Mouse (Mus musculus): ENCODE measurements at regions not wholly inside any gene's neighbourhood (a gene's known extent, or its start where the extent isn't known, plus 50 kb on each side); places are given as distances from the start of the nearest gene placed in this dataset.
A peak's percentile ranks its signal among the peaks of the same experiment; 100 is the strongest.

DNA sequence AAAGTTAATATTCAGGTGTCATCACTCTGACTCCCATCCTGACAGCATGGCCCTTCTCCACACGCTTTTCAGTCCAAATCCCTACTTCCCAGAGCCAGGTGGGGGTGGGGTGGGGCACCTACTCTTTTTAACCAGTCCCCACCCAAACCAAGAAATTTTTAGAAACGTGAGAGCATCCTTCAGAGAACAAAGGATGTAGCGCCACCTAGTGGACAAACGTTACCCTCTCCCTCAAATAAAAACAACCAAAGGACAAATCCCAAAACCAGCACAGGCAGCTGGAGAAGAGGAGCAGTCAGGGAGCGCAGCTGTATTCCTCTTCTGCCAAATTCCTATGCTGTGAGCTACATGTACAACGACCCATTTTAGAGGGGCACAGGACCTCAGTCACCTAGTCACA is 544.7 kb upstream of the Map3k7 start:
- Histone ChIP-seq H3K36me3 (ENCODE audit: control insufficient read depth, insufficient read depth, low read length) (no peaks in the 10 kb centered on the region), H3K27me3 (ENCODE audit: control insufficient read depth, insufficient read depth, low read length) (no peaks in the 10 kb centered on the region), H3K27ac (replicated peaks; ENCODE audit: insufficient read depth, low read depth, low read length) (no peak overlapping the region), H3K4me3 (ENCODE audit: insufficient read depth, low read depth, low read length) (no peak overlapping the region), H3K4me1 (ENCODE audit: control insufficient read depth, insufficient read depth, low read length) (no peaks in the 10 kb centered on the region), H3K9ac (ENCODE audit: low read depth, low read length) (no peak overlapping the region), H3K79me2 (ENCODE audit: control insufficient read depth, insufficient read depth, low read length) (no peaks in the 10 kb centered on the region)
- 11% methylated on average over 6 of the region's 6 CpGs for WGBS
- no peak for TF ChIP-seq POLR2A (IDR thresholded peaks at IDR 0.05; ENCODE audit: extremely low read depth, insufficient read depth, low read length)
- peak; percentile 19; the same call in 1 of the 2 replicates for TF ChIP-seq CTCF (IDR thresholded peaks at IDR 0.05; ENCODE audit: low read depth, low read length)
- DNase-seq (ENCODE audit: extremely low read depth, low read depth, low spot score), result peak; percentile 26

DNA sequence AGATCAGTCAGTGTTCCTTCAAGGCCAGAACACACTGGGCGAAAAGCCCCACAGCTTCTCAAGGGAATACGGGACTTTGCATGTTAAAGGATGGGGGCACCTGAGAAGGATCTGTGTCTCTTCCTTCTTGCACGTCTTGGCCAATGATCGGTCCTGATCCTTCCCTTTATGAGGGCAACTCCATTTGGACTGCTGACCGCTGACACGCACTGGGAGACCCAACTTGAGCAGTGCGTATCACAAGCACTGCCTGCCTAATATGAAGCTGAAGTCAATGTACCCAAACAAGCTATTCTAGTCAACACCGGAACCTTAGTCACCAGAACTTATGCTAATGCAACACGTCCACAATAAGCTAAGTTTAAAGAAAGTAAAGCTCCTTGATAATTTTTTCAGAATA is 543.7 kb upstream of the Map3k7 start:
- Histone ChIP-seq H3K9ac (ENCODE audit: low read depth, low read length) (no peak overlapping the region), H3K79me2 (ENCODE audit: control insufficient read depth, insufficient read depth, low read length) (no peaks in the 10 kb centered on the region), H3K27ac (replicated peaks; ENCODE audit: insufficient read depth, low read depth, low read length) (no peak overlapping the region), H3K27me3 (ENCODE audit: control insufficient read depth, insufficient read depth, low read length) (no peaks in the 10 kb centered on the region), H3K4me1 (ENCODE audit: control insufficient read depth, insufficient read depth, low read length) (no peaks in the 10 kb centered on the region), H3K36me3 (ENCODE audit: control insufficient read depth, insufficient read depth, low read length) (no peaks in the 10 kb centered on the region), H3K4me3 (ENCODE audit: insufficient read depth, low read depth, low read length) (no peak overlapping the region)
- WGBS, result 83% methylated on average over 9 of the region's 9 CpGs
- no peak for DNase-seq (ENCODE audit: extremely low read depth, low read depth, low spot score)
- TF ChIP-seq POLR2A (IDR thresholded peaks at IDR 0.05; ENCODE audit: extremely low read depth, insufficient read depth, low read length) (no peak), CTCF (IDR thresholded peaks at IDR 0.05; ENCODE audit: low read depth, low read length) (no peak)

DNA sequence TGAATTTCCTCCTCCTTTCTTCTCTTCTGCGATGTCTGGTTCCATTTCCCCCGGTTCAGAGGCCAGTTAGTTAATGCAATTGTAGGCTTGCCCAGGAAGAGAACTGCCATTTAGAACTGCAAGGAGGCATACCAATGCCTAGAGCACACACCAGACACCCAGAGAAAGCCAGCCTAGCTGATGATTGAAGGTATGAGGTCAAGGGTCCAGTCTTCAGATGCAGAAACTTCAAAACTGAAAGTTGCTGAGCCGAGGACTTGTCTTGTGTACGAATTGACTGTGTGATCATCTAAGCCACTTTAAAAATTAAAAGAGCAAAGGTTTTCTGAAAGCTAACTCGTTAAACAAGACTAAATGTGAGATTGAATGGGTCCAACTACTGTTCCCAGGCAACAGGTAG is 542.5 kb upstream of the Map3k7 start:
- TF ChIP-seq POLR2A (IDR thresholded peaks at IDR 0.05; ENCODE audit: extremely low read depth, insufficient read depth, low read length), result no peak
- TF ChIP-seq CTCF (IDR thresholded peaks at IDR 0.05; ENCODE audit: low read depth, low read length), result no peak
- H3K4me1 ChIP-seq (ENCODE audit: control insufficient read depth, insufficient read depth, low read length), result peaks cover 3% of the 10 kb centered on the region; the same call in 1 of the 2 replicates
- H3K27ac ChIP-seq (replicated peaks; ENCODE audit: insufficient read depth, low read depth, low read length), result no peak overlapping the region
- H3K27me3 ChIP-seq (ENCODE audit: control insufficient read depth, insufficient read depth, low read length), result no peaks in the 10 kb centered on the region
- H3K9ac ChIP-seq (ENCODE audit: low read depth, low read length), result no peak overlapping the region
- no peak for DNase-seq (ENCODE audit: extremely low read depth, low read depth, low spot score)
- WGBS, result 72% methylated on average over 5 of the region's 5 CpGs
- no peaks in the 10 kb centered on the region for H3K79me2 ChIP-seq (ENCODE audit: control insufficient read depth, insufficient read depth, low read length)
- H3K36me3 ChIP-seq (ENCODE audit: control insufficient read depth, insufficient read depth, low read length), result no peaks in the 10 kb centered on the region
- no peak overlapping the region for H3K4me3 ChIP-seq (ENCODE audit: insufficient read depth, low read depth, low read length)

DNA sequence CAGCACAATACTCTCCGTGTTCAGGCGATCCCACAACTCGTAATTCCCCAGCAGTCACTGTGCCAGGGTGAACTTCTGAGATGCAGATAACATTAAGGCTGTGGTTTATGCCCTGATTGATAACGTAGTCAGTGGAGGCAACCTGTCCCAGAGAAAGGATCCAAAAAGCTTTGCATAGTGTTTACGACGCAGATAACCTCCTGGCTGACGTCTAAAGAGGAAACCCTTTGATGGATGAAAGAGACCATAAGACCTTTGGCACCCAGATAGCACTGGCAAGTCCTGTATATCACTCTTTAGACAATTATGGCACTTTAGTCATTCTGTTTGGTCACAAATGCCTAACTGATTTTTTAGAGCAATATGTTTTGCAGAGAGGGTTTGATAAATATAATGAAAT is 538.8 kb upstream of the Map3k7 start:
- Histone ChIP-seq H3K9ac (ENCODE audit: low read depth, low read length) (no peak overlapping the region), H3K4me1 (ENCODE audit: control insufficient read depth, insufficient read depth, low read length) (peaks cover 3% of the 10 kb centered on the region; the same call in 1 of the 2 replicates), H3K27me3 (ENCODE audit: control insufficient read depth, insufficient read depth, low read length) (no peaks in the 10 kb centered on the region), H3K36me3 (ENCODE audit: control insufficient read depth, insufficient read depth, low read length) (no peaks in the 10 kb centered on the region), H3K79me2 (ENCODE audit: control insufficient read depth, insufficient read depth, low read length) (no peaks in the 10 kb centered on the region), H3K27ac (replicated peaks; ENCODE audit: insufficient read depth, low read depth, low read length) (no peak overlapping the region), H3K4me3 (ENCODE audit: insufficient read depth, low read depth, low read length) (no peak overlapping the region)
- no peak for DNase-seq (ENCODE audit: extremely low read depth, low read depth, low spot score)
- TF ChIP-seq POLR2A (IDR thresholded peaks at IDR 0.05; ENCODE audit: extremely low read depth, insufficient read depth, low read length) (no peak), CTCF (IDR thresholded peaks at IDR 0.05; ENCODE audit: low read depth, low read length) (no peak)
- 24% methylated on average over 7 of the region's 7 CpGs for WGBS

DNA sequence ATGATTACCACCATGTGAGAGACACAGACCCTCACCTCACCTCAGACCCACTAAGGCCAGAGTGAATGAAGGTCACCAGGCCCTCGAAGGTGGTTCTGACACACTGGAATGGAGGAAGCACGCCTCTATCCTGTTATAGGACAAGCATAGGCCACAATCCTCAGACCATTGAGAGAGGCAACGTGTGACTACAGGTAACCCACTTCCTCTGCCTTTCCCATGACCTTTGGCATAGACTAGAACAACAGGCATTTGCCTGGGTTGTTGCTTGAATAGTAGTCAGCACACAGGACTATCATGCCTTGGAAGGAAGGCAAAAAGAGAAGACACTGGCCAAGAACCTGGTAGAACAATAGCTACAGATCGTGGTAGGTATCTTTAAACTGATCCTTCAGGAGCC is 538.2 kb upstream of the Map3k7 start:
- WGBS, result 62% methylated on average over 4 of the region's 4 CpGs

DNA sequence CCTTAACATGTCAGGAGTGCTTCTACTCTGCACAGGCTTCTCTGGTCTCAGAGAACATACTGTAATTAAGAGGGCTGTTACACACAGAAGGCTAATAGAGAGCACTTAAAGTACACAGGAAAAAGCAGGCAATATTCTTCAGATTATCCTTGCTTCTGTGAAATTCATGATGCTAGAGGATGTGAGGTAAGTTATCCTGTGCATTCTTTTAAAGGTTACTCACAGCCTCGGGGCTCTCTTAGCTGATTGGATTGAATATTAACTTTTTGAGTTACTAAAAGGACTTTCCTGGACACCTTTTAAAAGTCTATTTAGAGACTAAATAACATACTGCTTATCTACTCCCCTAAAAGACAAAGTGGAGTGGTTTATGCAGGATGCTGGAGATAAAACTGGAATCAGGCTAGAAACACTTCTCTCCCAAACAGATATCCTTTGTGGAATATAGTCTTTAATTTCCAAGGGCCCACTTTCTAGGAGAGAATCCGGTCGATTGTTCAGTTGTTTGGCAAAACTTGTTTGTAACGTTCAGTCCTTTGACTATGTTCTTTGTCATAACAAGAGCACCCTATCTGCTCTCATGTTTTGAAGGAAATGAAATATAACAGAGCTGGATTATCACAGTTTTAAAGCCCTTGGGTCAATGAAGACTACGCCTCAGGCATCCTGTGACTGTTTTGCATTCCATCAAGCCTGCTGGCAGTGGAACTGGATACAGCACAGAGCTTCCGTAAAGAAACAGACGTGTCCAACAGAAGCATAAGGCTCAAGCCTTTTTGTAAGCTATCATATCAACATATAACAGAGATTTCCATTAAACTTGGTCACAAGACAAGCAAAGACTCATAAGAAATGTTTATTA is 537.5 kb upstream of the Map3k7 start:
- TF ChIP-seq POLR2A (IDR thresholded peaks at IDR 0.05; ENCODE audit: extremely low read depth, insufficient read depth, low read length) (no peak), CTCF (IDR thresholded peaks at IDR 0.05; ENCODE audit: low read depth, low read length) (no peak)
- Histone ChIP-seq H3K79me2 (ENCODE audit: control insufficient read depth, insufficient read depth, low read length) (no peaks in the 10 kb centered on the region), H3K36me3 (ENCODE audit: control insufficient read depth, insufficient read depth, low read length) (no peaks in the 10 kb centered on the region), H3K27ac (replicated peaks; ENCODE audit: insufficient read depth, low read depth, low read length) (no peak overlapping the region), H3K4me3 (ENCODE audit: insufficient read depth, low read depth, low read length) (no peak overlapping the region), H3K4me1 (ENCODE audit: control insufficient read depth, insufficient read depth, low read length) (peaks cover 3% of the 10 kb centered on the region; the same call in 1 of the 2 replicates), H3K27me3 (ENCODE audit: control insufficient read depth, insufficient read depth, low read length) (no peaks in the 10 kb centered on the region), H3K9ac (ENCODE audit: low read depth, low read length) (no peak overlapping the region)
- peak; percentile 19 for DNase-seq (ENCODE audit: extremely low read depth, low read depth, low spot score)
- WGBS, result 37% methylated on average over 7 of the region's 7 CpGs

More for the DNA sequence above, 538.2 kb upstream of the Map3k7 start:
- TF ChIP-seq CTCF (IDR thresholded peaks at IDR 0.05; ENCODE audit: low read depth, low read length), result no peak
- TF ChIP-seq POLR2A (IDR thresholded peaks at IDR 0.05; ENCODE audit: extremely low read depth, insufficient read depth, low read length), result no peak
- Histone ChIP-seq H3K36me3 (ENCODE audit: control insufficient read depth, insufficient read depth, low read length) (no peaks in the 10 kb centered on the region), H3K27me3 (ENCODE audit: control insufficient read depth, insufficient read depth, low read length) (no peaks in the 10 kb centered on the region), H3K27ac (replicated peaks; ENCODE audit: insufficient read depth, low read depth, low read length) (no peak overlapping the region), H3K9ac (ENCODE audit: low read depth, low read length) (no peak overlapping the region), H3K4me3 (ENCODE audit: insufficient read depth, low read depth, low read length) (no peak overlapping the region), H3K79me2 (ENCODE audit: control insufficient read depth, insufficient read depth, low read length) (no peaks in the 10 kb centered on the region), H3K4me1 (ENCODE audit: control insufficient read depth, insufficient read depth, low read length) (peaks cover 3% of the 10 kb centered on the region; the same call in 1 of the 2 replicates)
- no peak for DNase-seq (ENCODE audit: extremely low read depth, low read depth, low spot score)
